19 mouse cellular contexts compared by ENCODE assay signal in the genomic region with DNA sequence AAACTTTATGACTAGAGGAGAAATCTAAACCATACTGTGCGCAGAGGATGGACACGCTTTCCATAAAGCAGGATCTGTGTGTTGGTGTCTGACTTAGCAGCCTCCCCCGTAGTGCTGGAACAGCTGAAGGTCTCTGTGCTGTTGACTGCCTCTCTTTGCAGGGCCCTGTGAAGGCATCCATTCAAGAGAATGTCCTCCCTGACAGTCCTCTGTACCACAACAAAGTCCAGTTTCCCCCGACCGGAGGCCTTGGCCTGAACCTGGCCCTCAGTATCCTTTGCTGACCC. TPM values are rescaled to one million over a fixed set of nuclear protein-coding genes. Genes with fewer than 3 reads are reported as not detected.
DNase-seq lines count a peak whose midpoint lies in the region; ATAC-seq and TF ChIP-seq lines count a peak whose summit lies in the region.
"Had no signal": no experiment of that assay in that cellular context is flagged by ENCODE, and none has a peak within 500 bp of the region (broad histone marks: within the 10 kb centered on the region; RNA-seq: fewer than 3 reads in every experiment).

No protein-coding gene starts in this region.

- TF ChIP-seq CTCF in lung, postnatal 0 days (IDR thresholded peaks at IDR 0.05): no peak

- H3K27me3 ChIP-seq in lung, embryonic 15.5 days: no peaks in the 10 kb centered on the region
- no peaks in the 10 kb centered on the region for H3K27me3 ChIP-seq in lung, postnatal 0 days (replicated peaks; ENCODE audit: insufficient read depth, low read length)
- H3K27me3 ChIP-seq: embryonic facial prominence, embryonic 13.5 days; embryonic facial prominence, embryonic 15.5 days; forebrain, embryonic 12.5 days had no signal

- H3K4me3 ChIP-seq in lung, embryonic 15.5 days: no peak overlapping the region
- H3K4me3 ChIP-seq in lung, postnatal 0 days (ENCODE audit: low read depth, low read length): no peak overlapping the region
- H3K4me3 ChIP-seq: embryonic facial prominence, embryonic 13.5 days; embryonic facial prominence, embryonic 15.5 days; erythroblast, embryonic 14.5 days; forebrain, embryonic 10.5 days; forebrain, embryonic 12.5 days had no signal

- WGBS in lung, embryonic 15.5 days: 97% methylated on average over 5 of the region's 5 CpGs
- WGBS in lung, postnatal 0 days: 85% methylated on average over 5 of the region's 5 CpGs

- peak overlapping the region; percentile 5; the same call in 1 of the 2 replicates for H3K27ac ChIP-seq in lung, embryonic 15.5 days
- H3K27ac ChIP-seq in lung, postnatal 0 days (ENCODE audit: low read length): peak overlapping the region; percentile 26; the same call in 1 of the 2 replicates
- H3K27ac ChIP-seq: embryonic facial prominence, embryonic 13.5 days; embryonic facial prominence, embryonic 15.5 days; forebrain, embryonic 10.5 days; forebrain, embryonic 12.5 days had no signal

- H3K4me2 ChIP-seq in lung, embryonic 15.5 days: no peak overlapping the region
- H3K4me2 ChIP-seq in lung, postnatal 0 days (replicated peaks; ENCODE audit: low read depth, low read length): no peak overlapping the region
- H3K4me2 ChIP-seq: embryonic facial prominence, embryonic 13.5 days; embryonic facial prominence, embryonic 15.5 days; forebrain, embryonic 12.5 days had no signal

- no peaks in the 10 kb centered on the region for H3K9me3 ChIP-seq in lung, embryonic 15.5 days
- H3K9me3 ChIP-seq in lung, postnatal 0 days (ENCODE audit: low read length): no peaks in the 10 kb centered on the region
- H3K9me3 ChIP-seq: embryonic facial prominence, embryonic 13.5 days; embryonic facial prominence, embryonic 15.5 days; forebrain, embryonic 10.5 days; forebrain, embryonic 12.5 days had no signal

- peaks cover 82% of the 10 kb centered on the region for H3K36me3 ChIP-seq in lung, embryonic 15.5 days
- peaks cover 23% of the 10 kb centered on the region; the same call in 1 of the 2 replicates for H3K36me3 ChIP-seq in lung, postnatal 0 days (ENCODE audit: insufficient read depth, low read length)

- H3K9ac ChIP-seq in lung, embryonic 15.5 days: no peak overlapping the region
- H3K9ac ChIP-seq in lung, postnatal 0 days (replicated peaks; ENCODE audit: low read depth): no peak overlapping the region
- H3K9ac ChIP-seq: embryonic facial prominence, embryonic 13.5 days; embryonic facial prominence, embryonic 15.5 days; forebrain, embryonic 12.5 days had no signal

- DNase-seq in lung, postnatal 4 days: no peak
- DNase-seq in lung, postnatal 0 days (ENCODE audit: low spot score): no peak
- DNase-seq in lung, postnatal 14 days: no peak
- DNase-seq: adrenal gland, adult 2 months; adrenal gland, postnatal 10 days; adrenal gland, postnatal 25 days; cerebellum, adult 11 months; cerebellum, adult 18-20 months; cerebellum, adult 8-10 months; cerebellum, adult 9-11 months; cerebellum, postnatal 14 days; cerebellum, postnatal 36 days; embryo, embryonic 11 days had no signal

- 0 out of 2 replicates have a peak, but pooled peaks have one; percentile 17 for ATAC-seq in lung, embryonic 15.5 days (ENCODE audit: borderline replicate concordance, extremely low read depth, low FRiP score, low TSS enrichment)
- no peak for ATAC-seq in lung, postnatal 0 days

- no peaks in the 10 kb centered on the region for H3K4me1 ChIP-seq in lung, embryonic 15.5 days
- no peaks in the 10 kb centered on the region for H3K4me1 ChIP-seq in lung, postnatal 0 days (ENCODE audit: insufficient read depth, low read depth, low read length)
- H3K4me1 ChIP-seq: embryonic facial prominence, embryonic 13.5 days; embryonic facial prominence, embryonic 15.5 days; forebrain, embryonic 10.5 days; forebrain, embryonic 12.5 days had no signal

- no peak for TF ChIP-seq EP300 in lung, postnatal 0 days (IDR thresholded peaks at IDR 0.05)

RNA-seq across cellular contexts. Expression of a gene that starts 7.1 kb away (rescaled TPM):
- polyA plus RNA-seq in lung, embryonic 15.5 days (2015; fragmentation: Nextera tagmentation; extraction: Ambion mirVana): 28.2 and 32.2 TPM in 2 replicates
- 7.9 and 8.8 TPM in 2 replicates for polyA plus RNA-seq in lung, postnatal 0 days (2015; fragmentation: Nextera tagmentation; extraction: Ambion mirVana)

RNA-seq across cellular contexts. Expression of a gene that starts 20.1 kb away (rescaled TPM):
- polyA plus RNA-seq in lung, embryonic 15.5 days (2015; fragmentation: Nextera tagmentation; extraction: Ambion mirVana): 6.8 and 7.8 TPM in 2 replicates
- 10.4 and 13.0 TPM in 2 replicates for polyA plus RNA-seq in lung, postnatal 0 days (2015; fragmentation: Nextera tagmentation; extraction: Ambion mirVana)

RNA-seq across cellular contexts. Expression of a gene that starts 43.2 kb away (rescaled TPM):
- 9.2 and 9.6 TPM in 2 replicates for polyA plus RNA-seq in lung, embryonic 15.5 days (2015; fragmentation: Nextera tagmentation; extraction: Ambion mirVana)
- polyA plus RNA-seq in lung, postnatal 0 days (2015; fragmentation: Nextera tagmentation; extraction: Ambion mirVana): 12.2 and 14.5 TPM in 2 replicates
- polyA plus RNA-seq: erythroblast, embryonic 14.5 days had no signal
